Mouse (Mus musculus): ENCODE measurements around the gene Wwc1.

Gene Wwc1

GRCm38 (mm10) chr11:35933402-35934085, 46.8 kb downstream of the Wwc1 start:
- peak; percentile 61 for DNase-seq (ENCODE audit: extremely low spot score)

- DNase-seq (ENCODE audit: extremely low spot score): no peak
Measured at GRCm38 (mm10) chr11:35932121-35932885, 48.0 kb downstream of the Wwc1 start.

DNA sequence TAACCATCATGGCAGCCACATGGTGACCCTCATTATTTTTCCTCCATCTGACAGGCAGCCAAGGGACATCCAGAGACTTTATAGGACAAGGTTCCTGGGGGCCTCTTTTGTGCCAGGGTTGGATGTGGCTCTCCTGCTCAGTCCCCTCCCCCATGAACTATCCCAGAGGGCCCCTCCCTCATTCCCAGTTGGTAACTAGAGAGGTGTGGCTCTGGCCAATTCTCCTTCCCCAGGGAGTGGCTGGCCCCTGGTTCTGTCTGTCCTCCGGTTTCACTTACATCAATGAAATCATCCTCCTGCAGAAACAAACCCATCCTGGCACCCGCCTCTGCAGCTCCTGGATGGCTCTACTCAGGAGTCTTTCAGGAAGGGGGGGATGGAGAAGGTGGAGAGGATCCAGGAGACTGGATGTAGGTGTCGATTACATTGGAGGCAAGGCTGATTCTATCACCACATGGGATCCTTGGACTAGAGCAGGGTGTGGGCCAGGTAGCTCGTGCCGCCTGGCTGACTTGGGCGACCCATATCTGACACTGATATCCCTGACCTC, 49.7 kb downstream of the Wwc1 start:
- no peak for DNase-seq (ENCODE audit: extremely low spot score)

GRCm38 (mm10) chr11:35928453-35928852, 51.9 kb downstream of the Wwc1 start:
- DNase-seq (ENCODE audit: extremely low spot score): no peak

DNA sequence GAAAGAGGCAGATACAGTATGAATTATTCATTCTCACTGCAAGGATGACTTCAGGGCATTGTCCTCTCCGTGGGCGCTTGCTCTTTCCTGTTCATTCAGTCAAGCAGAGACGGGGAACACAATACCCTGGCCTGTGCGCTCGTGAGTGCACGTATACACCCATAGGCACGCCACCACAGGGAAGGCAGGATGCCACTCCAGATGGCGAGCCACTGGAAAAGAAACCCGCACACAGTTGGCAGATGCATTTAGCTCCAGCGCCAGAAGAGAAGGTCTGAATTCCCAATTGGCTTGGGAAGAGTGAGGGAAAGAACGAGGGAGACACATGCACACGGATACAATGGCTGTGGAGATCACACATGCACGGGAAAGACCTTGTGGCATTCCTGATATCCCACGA, 53.0 kb downstream of the Wwc1 start:
- no peak for DNase-seq (ENCODE audit: extremely low spot score)

DNA sequence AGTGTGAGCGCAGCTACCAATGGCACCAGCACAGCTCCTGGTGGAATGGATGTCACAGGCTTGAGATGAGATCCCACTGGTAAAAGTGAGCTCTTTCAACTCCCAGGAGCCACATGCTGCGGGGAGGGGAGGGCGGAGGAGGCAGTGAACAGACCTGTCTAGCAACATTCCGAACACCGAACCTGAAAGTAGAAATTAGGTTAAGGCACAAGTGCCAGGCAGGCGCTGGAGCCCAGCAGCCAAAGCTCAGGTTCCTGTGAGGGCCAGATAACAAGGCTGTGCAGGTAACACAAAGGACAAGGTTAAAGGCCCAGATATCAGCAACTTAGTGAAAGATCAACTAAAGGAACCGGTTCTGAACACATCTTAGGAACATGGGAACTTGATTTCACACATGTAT, 54.7 kb downstream of the Wwc1 start:
- DNase-seq (ENCODE audit: extremely low spot score): peak; percentile 24

GRCm38 (mm10) chr11:35922205-35922873, 58.0 kb downstream of the Wwc1 start:
- DNase-seq (ENCODE audit: extremely low spot score): peak; percentile 35

- DNase-seq (ENCODE audit: extremely low spot score): no peak
Measured at GRCm38 (mm10) chr11:35920776-35921175, 59.6 kb downstream of the Wwc1 start.

DNA sequence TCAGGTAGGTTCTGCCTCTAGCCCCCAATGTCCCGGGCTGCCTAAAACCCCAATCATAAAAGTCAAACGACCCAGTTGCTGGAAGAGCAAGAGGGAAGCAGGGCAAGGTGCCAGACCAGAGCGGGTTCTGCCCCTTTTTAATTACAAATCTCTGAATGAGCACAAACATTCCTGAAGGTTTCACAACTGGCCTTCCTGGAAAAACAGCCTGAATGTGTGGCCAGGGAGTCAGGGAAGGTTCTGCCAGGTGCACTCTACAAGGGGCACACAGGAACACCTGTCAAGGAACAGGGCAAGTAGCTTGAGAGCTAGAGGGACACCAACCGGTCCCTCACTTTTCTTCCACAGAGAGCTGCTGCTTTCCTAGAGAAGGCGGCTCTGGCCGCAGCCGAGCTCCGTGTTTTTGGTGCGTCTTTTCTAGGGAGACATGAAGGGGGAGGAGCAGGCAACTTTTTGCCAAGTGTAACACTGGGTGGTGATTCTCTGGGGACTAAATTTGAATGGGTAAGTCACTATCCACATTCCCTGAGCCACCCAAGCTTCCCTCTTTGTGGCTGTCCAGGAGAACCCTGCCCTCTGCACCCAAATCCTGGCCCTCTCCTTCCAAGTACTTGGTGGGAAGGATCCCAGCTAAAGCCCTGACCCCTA, 60.3 kb downstream of the Wwc1 start:
- no peak for DNase-seq (ENCODE audit: extremely low spot score)

GRCm38 (mm10) chr11:35919383-35919782, 60.9 kb downstream of the Wwc1 start:
- no peak for DNase-seq (ENCODE audit: extremely low spot score)

DNA sequence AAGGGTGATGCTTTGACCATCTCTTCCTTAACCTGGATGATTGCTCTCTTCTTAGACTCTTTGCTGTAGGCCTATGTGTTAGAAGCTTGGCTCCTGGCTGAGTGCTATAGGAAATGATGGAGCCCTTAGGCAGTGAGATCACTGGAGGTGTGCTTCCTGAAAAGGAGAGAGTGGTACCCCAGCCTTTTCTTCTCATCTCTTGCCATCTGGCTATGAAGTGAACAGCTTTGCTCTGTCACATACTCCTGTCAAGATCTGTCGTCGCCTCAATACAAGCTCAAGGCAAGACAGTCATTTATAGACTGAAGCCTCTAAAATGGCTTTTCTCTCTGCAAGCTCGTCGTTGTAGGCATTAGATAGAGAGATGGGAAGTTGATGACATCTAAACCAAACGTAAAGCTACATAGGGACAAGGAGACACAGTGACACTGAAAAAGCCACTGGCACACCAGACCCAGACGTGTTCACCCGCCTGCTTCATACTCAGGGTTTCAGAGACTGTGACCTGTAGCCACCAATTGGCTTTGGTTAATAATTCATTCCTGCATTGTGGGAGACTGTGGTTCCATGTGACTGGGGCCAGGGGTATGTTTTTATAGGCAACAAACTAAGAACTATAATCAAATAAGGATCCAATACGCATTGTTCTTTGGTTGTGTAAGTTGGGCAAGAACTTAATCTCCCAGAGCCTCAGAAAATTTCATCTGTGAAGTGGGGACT, 63.7 kb downstream of the Wwc1 start:
- no peak for DNase-seq (ENCODE audit: extremely low spot score)

GRCm38 (mm10) chr11:35915546-35915945, 64.8 kb downstream of the Wwc1 start:
- DNase-seq (ENCODE audit: extremely low spot score): no peak

GRCm38 (mm10) chr11:35913418-35914044, 66.8 kb downstream of the Wwc1 start:
- DNase-seq (ENCODE audit: extremely low spot score): no peak

GRCm38 (mm10) chr11:35904955-35905550, 75.3 kb downstream of the Wwc1 start:
- DNase-seq (ENCODE audit: extremely low spot score): no peak

DNA sequence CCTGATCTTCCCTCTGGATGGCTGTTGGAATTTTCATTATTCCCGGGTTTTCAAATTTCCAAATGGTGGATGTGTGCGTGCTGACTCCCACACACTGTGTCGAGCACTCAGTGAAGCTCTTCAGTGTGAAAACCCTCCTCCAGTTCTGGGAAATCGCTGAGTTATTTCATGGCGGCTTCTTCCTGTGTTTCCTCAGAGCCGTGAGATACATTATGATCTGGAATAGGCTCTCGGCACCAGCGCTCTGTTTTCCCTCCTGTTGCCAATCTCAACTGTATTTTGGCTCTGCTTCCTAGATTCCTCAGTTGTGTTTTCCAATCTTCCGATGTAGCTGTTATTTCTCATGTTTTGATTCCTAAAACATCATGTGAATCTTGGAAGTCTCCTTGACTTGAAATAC, 77.2 kb downstream of the Wwc1 start:
- no peak for DNase-seq (ENCODE audit: extremely low spot score)

- no peak for DNase-seq (ENCODE audit: extremely low spot score)
Measured at GRCm38 (mm10) chr11:35899946-35900345, 80.4 kb downstream of the Wwc1 start.

GRCm38 (mm10) chr11:35893454-35893853, 86.9 kb downstream of the Wwc1 start:
- DNase-seq (ENCODE audit: extremely low spot score): no peak

DNA sequence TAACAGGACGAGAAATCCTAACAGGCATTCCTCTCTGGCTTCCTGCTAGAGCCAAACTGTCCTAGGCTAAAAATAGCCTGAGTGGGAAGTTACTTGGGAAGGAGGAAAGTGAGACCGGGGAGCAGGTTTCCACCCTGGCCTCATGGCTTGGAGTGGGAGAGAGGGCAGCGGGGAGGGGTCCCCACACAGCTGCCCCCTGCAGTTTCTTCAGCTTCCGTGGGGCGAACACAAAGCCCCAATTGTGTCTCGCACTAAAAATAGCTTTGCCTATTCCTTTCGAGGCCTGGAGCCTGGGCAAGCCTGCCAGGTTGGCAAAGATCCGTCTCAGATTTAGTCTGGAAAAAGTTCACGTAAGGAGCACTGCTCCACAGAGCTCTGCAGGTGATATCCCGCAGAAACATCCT, 87.3 kb downstream of the Wwc1 start:
- DNase-seq (ENCODE audit: extremely low spot score): no peak

DNA sequence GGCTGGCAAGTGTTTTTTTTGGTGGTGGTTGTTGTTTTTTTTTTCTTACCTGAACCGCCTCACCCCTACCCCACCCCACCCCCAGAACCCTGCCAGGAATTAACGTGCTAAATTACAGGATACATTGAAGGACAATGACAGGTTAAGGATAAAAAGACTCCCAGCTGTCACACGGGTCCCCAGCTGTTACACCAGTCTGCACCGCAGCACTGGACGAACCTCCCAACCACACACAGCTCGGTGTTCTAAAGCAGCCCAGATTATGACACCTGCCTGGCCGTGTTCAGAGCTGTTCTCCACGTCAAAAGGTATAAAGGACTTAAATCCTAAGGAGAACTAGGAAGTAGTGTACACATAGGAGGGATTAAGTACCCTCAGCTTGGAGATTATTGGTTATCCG, 88.0 kb downstream of the Wwc1 start:
- no peak for DNase-seq (ENCODE audit: extremely low spot score)

DNA sequence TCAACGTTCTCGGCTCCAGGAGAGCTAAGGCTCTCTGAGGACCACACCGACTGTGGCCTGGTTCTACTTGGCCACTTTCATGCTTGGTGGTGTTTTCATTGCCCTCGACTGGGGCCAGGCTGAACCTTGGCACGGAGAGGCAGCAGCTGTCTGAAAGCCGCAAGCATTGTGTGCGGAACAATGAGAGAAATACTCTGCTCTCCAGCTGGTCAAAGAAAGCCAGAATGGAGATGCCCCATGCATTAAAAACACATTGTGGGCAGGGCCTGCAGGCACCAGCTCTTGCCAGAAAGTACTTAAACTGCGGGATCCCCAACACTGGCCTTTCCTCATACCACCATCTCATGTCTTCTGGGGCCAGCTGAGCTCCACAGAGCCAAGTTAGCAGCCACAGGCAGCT, 91.5 kb downstream of the Wwc1 start:
- DNase-seq (ENCODE audit: extremely low spot score): no peak

DNA sequence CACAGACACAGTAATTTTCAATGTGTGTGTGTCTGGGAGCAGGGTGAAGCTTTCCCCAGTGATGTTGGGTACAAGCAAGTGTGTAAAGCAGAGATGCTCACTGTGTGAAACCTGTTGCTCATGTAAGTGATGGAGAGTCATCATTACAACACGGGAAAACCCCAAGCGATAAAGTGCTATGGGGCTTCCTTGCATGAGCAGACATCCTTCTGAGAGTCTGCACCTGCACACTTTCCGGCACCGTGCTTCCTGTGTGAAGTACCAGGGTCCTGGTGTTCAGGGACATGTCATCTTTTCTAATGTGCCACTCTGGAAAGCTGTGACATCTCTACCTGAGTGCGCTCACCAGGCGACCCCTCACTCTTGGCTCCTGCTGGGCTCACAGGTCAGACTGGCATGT, 97.5 kb downstream of the Wwc1 start:
- no peak for DNase-seq (ENCODE audit: extremely low spot score)
